Mouse (Mus musculus): ENCODE data around the gene Eno4. TPM values are rescaled to one million over a fixed set of nuclear protein-coding genes. Genes with fewer than 3 reads are reported as not detected.
A peak's percentile ranks its signal among the peaks of the same experiment; 100 is the strongest.

The Eno4 gene
- polyA plus RNA-seq, 1 experiment: not detected

- 48% methylated on average over 10 of the region's 10 CpGs for WGBS
- Histone ChIP-seq H3K4me3 (ENCODE audit: extremely low read depth, insufficient read depth, insufficient read length) (no peak overlapping the region), H3K27ac (ENCODE audit: insufficient read depth, low read length) (no peak overlapping the region), H3K4me1 (ENCODE audit: control insufficient read depth, insufficient read depth, insufficient read length) (peaks cover 3% of the 10 kb centered on the region; the same call in 1 of the 2 replicates), H3K36me3 (ENCODE audit: control insufficient read depth, insufficient read depth, low read length) (no peaks in the 10 kb centered on the region), H3K27me3 (ENCODE audit: control insufficient read depth, insufficient read depth, low read length) (no peaks in the 10 kb centered on the region)
- TF ChIP-seq CTCF (IDR thresholded peaks at IDR 0.05; ENCODE audit: extremely low read depth, insufficient read depth, insufficient read length, insufficient replicate concordance) (no peak), POLR2A (IDR thresholded peaks at IDR 0.05; ENCODE audit: low read depth, low read length) (no peak)
- DNase-seq (ENCODE audit: low read depth in 1 of 2, low spot score in 2 of 2): peak in 1 of 2 experiments; percentile 15
Observed at GRCm38 (mm10) chr19:58908018-58908417, 35.2 kb upstream of the Eno4 start.

DNA sequence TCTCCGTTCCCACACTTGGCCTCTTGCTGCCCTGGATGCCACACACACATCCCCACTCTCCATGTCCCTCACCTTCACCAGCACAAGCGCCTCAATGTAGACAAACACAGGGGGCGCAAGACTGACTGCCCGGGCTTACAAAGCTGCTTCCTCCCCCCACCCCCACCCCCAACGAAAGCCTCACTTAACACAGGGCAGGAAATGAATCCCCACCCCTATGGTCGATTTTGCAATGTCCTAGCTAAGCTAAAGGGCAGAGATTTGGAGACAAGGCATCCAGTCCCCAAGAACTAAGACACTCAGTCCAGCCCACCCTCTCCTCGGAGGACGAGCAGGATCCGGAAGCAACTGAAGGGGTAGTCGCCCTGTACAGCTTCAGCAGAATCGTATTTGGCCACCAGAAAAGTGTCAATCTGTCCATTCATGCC, 32.3 kb upstream of the Eno4 start:
- Histone ChIP-seq H3K4me1 (ENCODE audit: control insufficient read depth, insufficient read depth, insufficient read length) (peaks cover 3% of the 10 kb centered on the region; the same call in 1 of the 2 replicates), H3K27me3 (ENCODE audit: control insufficient read depth, insufficient read depth, low read length) (no peaks in the 10 kb centered on the region), H3K27ac (ENCODE audit: insufficient read depth, low read length) (no peak overlapping the region), H3K4me3 (ENCODE audit: extremely low read depth, insufficient read depth, insufficient read length) (no peak overlapping the region), H3K36me3 (ENCODE audit: control insufficient read depth, insufficient read depth, low read length) (no peaks in the 10 kb centered on the region)
- 6% methylated on average over 11 of the region's 11 CpGs for WGBS
- TF ChIP-seq CTCF (IDR thresholded peaks at IDR 0.05; ENCODE audit: extremely low read depth, insufficient read depth, insufficient read length, insufficient replicate concordance) (no peak), POLR2A (IDR thresholded peaks at IDR 0.05; ENCODE audit: low read depth, low read length) (no peak)
- no peak for DNase-seq (ENCODE audit: low read depth in 1 of 2, low spot score in 2 of 2)

DNA sequence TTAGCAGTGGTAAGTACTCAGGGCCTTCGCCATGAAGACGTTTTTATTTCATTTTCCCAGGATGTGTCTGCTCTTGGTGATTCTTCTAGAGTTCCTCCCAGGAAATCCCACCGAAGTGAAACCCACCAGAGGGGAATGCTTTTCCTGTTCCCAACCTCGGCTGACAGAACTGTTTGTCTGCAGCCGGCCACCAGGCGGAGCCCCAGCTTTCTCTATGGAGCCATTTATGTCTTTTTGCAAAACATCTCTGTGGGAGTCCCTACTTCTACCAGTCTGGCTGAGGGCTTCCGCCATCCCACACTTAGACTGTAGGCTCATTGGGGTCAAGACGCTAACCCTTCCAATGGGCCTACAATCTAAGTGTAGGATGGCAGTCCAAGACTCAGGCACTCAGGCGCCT, 31.8 kb upstream of the Eno4 start:
- TF ChIP-seq CTCF (IDR thresholded peaks at IDR 0.05; ENCODE audit: extremely low read depth, insufficient read depth, insufficient read length, insufficient replicate concordance) (peak; percentile 58; the same call in 1 of the 2 replicates), POLR2A (IDR thresholded peaks at IDR 0.05; ENCODE audit: low read depth, low read length) (no peak)
- WGBS: 10% methylated on average over 9 of the region's 9 CpGs
- peak in 1 of 2 experiments; percentile 45 for DNase-seq (ENCODE audit: low read depth in 1 of 2, low spot score in 2 of 2)
- Histone ChIP-seq H3K27me3 (ENCODE audit: control insufficient read depth, insufficient read depth, low read length) (no peaks in the 10 kb centered on the region), H3K4me3 (ENCODE audit: extremely low read depth, insufficient read depth, insufficient read length) (no peak overlapping the region), H3K4me1 (ENCODE audit: control insufficient read depth, insufficient read depth, insufficient read length) (peaks cover 3% of the 10 kb centered on the region; the same call in 1 of the 2 replicates), H3K27ac (ENCODE audit: insufficient read depth, low read length) (no peak overlapping the region), H3K36me3 (ENCODE audit: control insufficient read depth, insufficient read depth, low read length) (no peaks in the 10 kb centered on the region)

- TF ChIP-seq CTCF (IDR thresholded peaks at IDR 0.05; ENCODE audit: extremely low read depth, insufficient read depth, insufficient read length, insufficient replicate concordance) (no peak), POLR2A (IDR thresholded peaks at IDR 0.05; ENCODE audit: low read depth, low read length) (no peak)
- Histone ChIP-seq H3K27me3 (ENCODE audit: control insufficient read depth, insufficient read depth, low read length) (no peaks in the 10 kb centered on the region), H3K36me3 (ENCODE audit: control insufficient read depth, insufficient read depth, low read length) (no peaks in the 10 kb centered on the region), H3K4me1 (ENCODE audit: control insufficient read depth, insufficient read depth, insufficient read length) (no peaks in the 10 kb centered on the region; the same call in 1 of the 2 replicates), H3K4me3 (ENCODE audit: extremely low read depth, insufficient read depth, insufficient read length) (no peak overlapping the region), H3K27ac (ENCODE audit: insufficient read depth, low read length) (no peak overlapping the region)
- WGBS: 86% methylated on average over 6 of the region's 6 CpGs
- no peak for DNase-seq (ENCODE audit: low read depth in 1 of 2, low spot score in 2 of 2)
Observed at GRCm38 (mm10) chr19:58913301-58913700, 29.9 kb upstream of the Eno4 start.

- DNase-seq (ENCODE audit: low read depth in 1 of 2, low spot score in 2 of 2): no peak
- WGBS: 12% methylated on average over 11 of the region's 11 CpGs
- no peak for TF ChIP-seq CTCF (IDR thresholded peaks at IDR 0.05; ENCODE audit: extremely low read depth, insufficient read depth, insufficient read length, insufficient replicate concordance)
- no peak for TF ChIP-seq POLR2A (IDR thresholded peaks at IDR 0.05; ENCODE audit: low read depth, low read length)
- H3K4me3 ChIP-seq (ENCODE audit: extremely low read depth, insufficient read depth, insufficient read length): peak overlapping the region; percentile 6; the same call in 1 of the 2 replicates
- no peaks in the 10 kb centered on the region for H3K36me3 ChIP-seq (ENCODE audit: control insufficient read depth, insufficient read depth, low read length)
- H3K27ac ChIP-seq (ENCODE audit: insufficient read depth, low read length): no peak overlapping the region
- H3K4me1 ChIP-seq (ENCODE audit: control insufficient read depth, insufficient read depth, insufficient read length): no peaks in the 10 kb centered on the region
- no peaks in the 10 kb centered on the region for H3K27me3 ChIP-seq (ENCODE audit: control insufficient read depth, insufficient read depth, low read length)
Observed at GRCm38 (mm10) chr19:58918597-58918996, 24.6 kb upstream of the Eno4 start.

DNA sequence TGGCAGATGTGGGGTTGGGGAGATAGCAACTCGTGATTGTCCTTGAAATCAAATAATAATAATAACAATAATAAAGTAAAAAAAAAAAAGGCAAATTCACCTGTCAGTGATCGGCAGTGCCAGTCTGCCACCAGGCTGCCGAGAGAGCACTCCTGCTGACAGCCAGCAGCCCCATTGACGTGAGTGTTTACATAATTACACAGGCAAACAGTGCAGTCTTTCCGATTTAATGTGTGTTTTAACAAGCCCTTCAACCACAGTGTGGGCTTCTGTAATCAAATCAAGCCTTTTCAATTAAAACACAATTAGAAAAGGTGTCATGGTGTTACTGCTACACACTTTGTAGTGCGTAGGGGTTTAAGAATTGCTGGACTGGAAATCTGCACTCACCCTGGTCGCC, 24.1 kb upstream of the Eno4 start:
- Histone ChIP-seq H3K4me1 (ENCODE audit: control insufficient read depth, insufficient read depth, insufficient read length) (no peaks in the 10 kb centered on the region), H3K27ac (ENCODE audit: insufficient read depth, low read length) (no peak overlapping the region), H3K4me3 (ENCODE audit: extremely low read depth, insufficient read depth, insufficient read length) (no peak overlapping the region), H3K36me3 (ENCODE audit: control insufficient read depth, insufficient read depth, low read length) (no peaks in the 10 kb centered on the region), H3K27me3 (ENCODE audit: control insufficient read depth, insufficient read depth, low read length) (no peaks in the 10 kb centered on the region)
- no peak for DNase-seq (ENCODE audit: low read depth in 1 of 2, low spot score in 2 of 2)
- no peak for TF ChIP-seq POLR2A (IDR thresholded peaks at IDR 0.05; ENCODE audit: low read depth, low read length)
- WGBS: 42% methylated on average over 7 of the region's 7 CpGs

DNA sequence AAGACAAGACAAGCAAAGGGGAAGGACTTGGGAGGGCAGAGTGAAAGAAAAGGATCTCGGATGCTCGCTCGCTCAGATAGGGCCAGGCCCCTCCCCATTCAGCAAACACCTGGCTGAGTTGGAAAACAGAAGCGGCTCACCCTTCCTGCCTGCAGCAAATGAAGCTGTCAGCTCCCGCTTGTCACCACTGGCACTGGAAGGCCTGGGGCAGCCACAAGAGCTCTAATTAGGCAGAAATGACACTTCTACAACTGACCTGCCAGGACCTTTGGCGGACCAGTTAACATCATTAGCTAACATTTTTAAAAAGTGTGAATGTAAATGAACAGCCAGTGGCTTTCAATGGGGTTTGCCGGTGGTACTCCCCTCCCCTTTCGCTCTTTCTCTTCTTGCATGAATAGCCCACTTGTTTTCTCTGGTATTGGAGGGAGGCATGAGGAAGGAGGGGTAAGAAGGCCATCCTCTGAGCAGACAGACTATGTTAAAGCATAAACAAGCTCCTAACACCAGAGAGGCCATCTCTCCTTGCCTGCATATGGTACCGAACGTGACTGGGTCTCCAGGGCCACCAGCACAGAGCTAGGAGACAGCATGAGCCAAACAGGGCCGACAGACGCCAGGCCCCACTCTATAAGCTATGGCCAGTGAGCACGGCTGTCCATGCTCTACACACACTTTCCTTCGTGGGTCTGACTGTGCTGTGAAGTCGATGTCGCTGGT, 12.0 kb upstream of the Eno4 start:
- 70% methylated on average over 16 of the region's 16 CpGs for WGBS
- DNase-seq (ENCODE audit: low read depth in 1 of 2, low spot score in 2 of 2): no peak
- Histone ChIP-seq H3K4me1 (ENCODE audit: control insufficient read depth, insufficient read depth, insufficient read length) (no peaks in the 10 kb centered on the region), H3K27ac (ENCODE audit: insufficient read depth, low read length) (no peak overlapping the region), H3K27me3 (ENCODE audit: control insufficient read depth, insufficient read depth, low read length) (no peaks in the 10 kb centered on the region), H3K4me3 (ENCODE audit: extremely low read depth, insufficient read depth, insufficient read length) (no peak overlapping the region), H3K36me3 (ENCODE audit: control insufficient read depth, insufficient read depth, low read length) (no peaks in the 10 kb centered on the region)
- TF ChIP-seq POLR2A (IDR thresholded peaks at IDR 0.05; ENCODE audit: low read depth, low read length): no peak
- no peak for TF ChIP-seq CTCF (IDR thresholded peaks at IDR 0.05; ENCODE audit: extremely low read depth, insufficient read depth, insufficient read length, insufficient replicate concordance)
